20 mouse cellular contexts compared by ENCODE assay signal in genomic region chr1:194720406-194720805, GRCm38 (mm10).
DNase-seq lines count a peak whose midpoint lies in the region; ATAC-seq lines count a peak whose summit lies in the region.
"Had no signal": no experiment of that assay in that cellular context is flagged by ENCODE, and none has a peak within 500 bp of the region (broad histone marks: within the 10 kb centered on the region; RNA-seq: fewer than 3 reads in every experiment).

No protein-coding gene starts in this region.

- no peaks in the 10 kb centered on the region for H3K27me3 ChIP-seq in midbrain, embryonic 14.5 days (ENCODE audit: control insufficient read depth, insufficient read depth, low read length)
- no peaks in the 10 kb centered on the region for H3K27me3 ChIP-seq in midbrain, embryonic 16.5 days (ENCODE audit: control insufficient read depth, insufficient read depth, low read depth, low read length)
- no peaks in the 10 kb centered on the region for H3K27me3 ChIP-seq in forebrain, embryonic 11.5 days (ENCODE audit: control insufficient read depth, insufficient read depth, low read length)
- no peaks in the 10 kb centered on the region for H3K27me3 ChIP-seq in hindbrain, embryonic 14.5 days (ENCODE audit: control insufficient read depth, insufficient read depth, low read length)
- no peaks in the 10 kb centered on the region for H3K27me3 ChIP-seq in neural tube, embryonic 15.5 days (replicated peaks)
- H3K27me3 ChIP-seq: kidney, embryonic 15.5 days; limb, embryonic 13.5 days; liver, embryonic 15.5 days; neural tube, embryonic 12.5 days had no signal

- no peak overlapping the region; the same call in 1 of the 2 replicates for H3K9ac ChIP-seq in midbrain, embryonic 14.5 days (replicated peaks; ENCODE audit: low read length)
- no peak overlapping the region for H3K9ac ChIP-seq in midbrain, embryonic 16.5 days (ENCODE audit: low read depth, low read length)
- H3K9ac ChIP-seq in forebrain, embryonic 11.5 days (ENCODE audit: low read length) = no peak overlapping the region
- H3K9ac ChIP-seq in hindbrain, embryonic 14.5 days = no peak overlapping the region
- H3K9ac ChIP-seq in neural tube, embryonic 15.5 days (replicated peaks) = no peak overlapping the region
- H3K9ac ChIP-seq: kidney, embryonic 15.5 days; limb, embryonic 13.5 days; liver, embryonic 15.5 days; neural tube, embryonic 12.5 days had no signal

- no peak overlapping the region for H3K4me2 ChIP-seq in midbrain, embryonic 14.5 days (ENCODE audit: low read length)
- no peak overlapping the region for H3K4me2 ChIP-seq in midbrain, embryonic 16.5 days (ENCODE audit: low read length)
- no peak overlapping the region for H3K4me2 ChIP-seq in forebrain, embryonic 11.5 days (ENCODE audit: low read depth, low read length, severe bottlenecking)
- H3K4me2 ChIP-seq in hindbrain, embryonic 14.5 days (replicated peaks) = no peak overlapping the region
- no peak overlapping the region for H3K4me2 ChIP-seq in neural tube, embryonic 15.5 days
- H3K4me2 ChIP-seq: kidney, embryonic 15.5 days; limb, embryonic 13.5 days; liver, embryonic 15.5 days; neural tube, embryonic 12.5 days had no signal

- DNase-seq in midbrain, embryonic 14.5 days = no peak
- no peak for DNase-seq in forebrain, embryonic 11.5 days (ENCODE audit: low spot score)
- DNase-seq in hindbrain, embryonic 14.5 days (ENCODE audit: low spot score) = no peak
- no peak for DNase-seq in cerebellum, postnatal 14 days
- no peak for DNase-seq in urinary bladder, postnatal 14 days (ENCODE audit: low spot score)
- DNase-seq: adrenal gland, postnatal 10 days; cerebellum, adult 8-10 months; lung, postnatal 14 days; retina, postnatal 1 day; thymus, postnatal 14 days had no signal

- H3K9me3 ChIP-seq in midbrain, embryonic 14.5 days (ENCODE audit: control insufficient read depth, low read length) = no peaks in the 10 kb centered on the region
- no peaks in the 10 kb centered on the region for H3K9me3 ChIP-seq in midbrain, embryonic 16.5 days (replicated peaks; ENCODE audit: control insufficient read depth, low read length, poor library complexity, severe bottlenecking)
- no peaks in the 10 kb centered on the region for H3K9me3 ChIP-seq in forebrain, embryonic 11.5 days (ENCODE audit: control insufficient read depth, low read length)
- no peaks in the 10 kb centered on the region for H3K9me3 ChIP-seq in hindbrain, embryonic 14.5 days (ENCODE audit: control insufficient read depth, low read length)
- no peaks in the 10 kb centered on the region for H3K9me3 ChIP-seq in neural tube, embryonic 15.5 days (replicated peaks)
- H3K9me3 ChIP-seq: kidney, embryonic 15.5 days; limb, embryonic 13.5 days; liver, embryonic 15.5 days; midbrain, embryonic 10.5 days; neural tube, embryonic 12.5 days had no signal

- H3K27ac ChIP-seq in midbrain, embryonic 14.5 days (replicated peaks; ENCODE audit: low read depth, low read length) = peak overlapping the region; percentile 52; the same call in 1 of the 2 replicates
- H3K27ac ChIP-seq in midbrain, embryonic 16.5 days (ENCODE audit: low read length) = no peak overlapping the region
- H3K27ac ChIP-seq in forebrain, embryonic 11.5 days (ENCODE audit: low read depth, low read length) = peak overlapping the region; percentile 15; the same call in 1 of the 2 replicates
- H3K27ac ChIP-seq in hindbrain, embryonic 14.5 days = peak overlapping the region; percentile 67
- H3K27ac ChIP-seq in neural tube, embryonic 15.5 days (replicated peaks) = peak overlapping the region; percentile 70; the same call in 1 of the 2 replicates
- H3K27ac ChIP-seq: kidney, embryonic 15.5 days; left cerebral cortex, adult 2 months; limb, embryonic 13.5 days; liver, embryonic 15.5 days; midbrain, embryonic 10.5 days; neural tube, embryonic 12.5 days had no signal

- 56% methylated on average over 4 of the region's 4 CpGs for WGBS in midbrain, embryonic 14.5 days
- WGBS in midbrain, embryonic 16.5 days = 52% methylated on average over 4 of the region's 4 CpGs
- 61% methylated on average over 4 of the region's 4 CpGs for WGBS in forebrain, embryonic 11.5 days
- 66% methylated on average over 4 of the region's 4 CpGs for WGBS in hindbrain, embryonic 14.5 days
- WGBS in neural tube, embryonic 15.5 days = 54% methylated on average over 4 of the region's 4 CpGs

- H3K36me3 ChIP-seq in midbrain, embryonic 14.5 days (ENCODE audit: control insufficient read depth, insufficient read depth, low read length) = no peaks in the 10 kb centered on the region
- no peaks in the 10 kb centered on the region for H3K36me3 ChIP-seq in midbrain, embryonic 16.5 days (ENCODE audit: control insufficient read depth, insufficient read depth, low read length)
- H3K36me3 ChIP-seq in forebrain, embryonic 11.5 days (ENCODE audit: control insufficient read depth, insufficient read depth, low read length) = no peaks in the 10 kb centered on the region
- no peaks in the 10 kb centered on the region; the same call in 1 of the 2 replicates for H3K36me3 ChIP-seq in hindbrain, embryonic 14.5 days (replicated peaks; ENCODE audit: control insufficient read depth, insufficient read depth)
- H3K36me3 ChIP-seq in neural tube, embryonic 15.5 days = no peaks in the 10 kb centered on the region
- H3K36me3 ChIP-seq: kidney, embryonic 15.5 days; limb, embryonic 13.5 days; liver, embryonic 15.5 days; midbrain, embryonic 10.5 days; neural tube, embryonic 12.5 days had no signal

- no peak for ATAC-seq in midbrain, embryonic 14.5 days (ENCODE audit: low FRiP score, low TSS enrichment)
- no peak for ATAC-seq in midbrain, embryonic 16.5 days
- ATAC-seq in forebrain, embryonic 11.5 days (replicated peaks; ENCODE audit: low FRiP score) = no peak
- no peak for ATAC-seq in hindbrain, embryonic 14.5 days (ENCODE audit: low FRiP score)
- no peak for ATAC-seq in neural tube, embryonic 15.5 days (ENCODE audit: low FRiP score)
- ATAC-seq in monocyte, adult 5-6 weeks (replicated peaks; ENCODE audit: insufficient number of reproducible peaks, low FRiP score, low TSS enrichment, poor library complexity, severe bottlenecking) = no peak
- ATAC-seq: CD4-positive, CD25-positive, alpha-beta regulatory T cell, adult 4 months had no signal

- H3K4me1 ChIP-seq in midbrain, embryonic 14.5 days (ENCODE audit: control insufficient read depth, insufficient read depth, low read length) = peaks cover 21% of the 10 kb centered on the region
- H3K4me1 ChIP-seq in midbrain, embryonic 16.5 days (ENCODE audit: control insufficient read depth, insufficient read depth, low read length) = peaks cover 16% of the 10 kb centered on the region
- H3K4me1 ChIP-seq in forebrain, embryonic 11.5 days (replicated peaks; ENCODE audit: control insufficient read depth, insufficient read depth, low read length) = no peaks in the 10 kb centered on the region; the same call in 1 of the 2 replicates
- H3K4me1 ChIP-seq in hindbrain, embryonic 14.5 days (replicated peaks; ENCODE audit: control insufficient read depth, insufficient read depth, low read length) = peaks cover 28% of the 10 kb centered on the region
- H3K4me1 ChIP-seq in neural tube, embryonic 15.5 days = peaks cover 60% of the 10 kb centered on the region
- H3K4me1 ChIP-seq: liver, embryonic 15.5 days had no signal

- no peak overlapping the region for H3K4me3 ChIP-seq in midbrain, embryonic 14.5 days (replicated peaks; ENCODE audit: low read depth, low read length)
- H3K4me3 ChIP-seq in midbrain, embryonic 16.5 days (ENCODE audit: low read depth, low read length) = no peak overlapping the region
- H3K4me3 ChIP-seq in forebrain, embryonic 11.5 days (ENCODE audit: low read depth, low read length) = no peak overlapping the region
- H3K4me3 ChIP-seq in hindbrain, embryonic 14.5 days (replicated peaks; ENCODE audit: low read length) = no peak overlapping the region
- no peak overlapping the region for H3K4me3 ChIP-seq in neural tube, embryonic 15.5 days (replicated peaks)
- H3K4me3 ChIP-seq: kidney, embryonic 15.5 days; left cerebral cortex, adult 2 months; limb, embryonic 13.5 days; liver, embryonic 15.5 days; midbrain, embryonic 10.5 days; neural tube, embryonic 12.5 days had no signal
